Mouse (Mus musculus): Measurements from ENCODE around the gene Pdzd9. TPM values are rescaled to one million over a fixed set of nuclear protein-coding genes. Genes with fewer than 3 reads are reported as not detected.
A peak's percentile ranks its signal among the peaks of the same experiment; 100 is the strongest.

The Pdzd9 gene
- polyA plus RNA-seq, 1 experiment, result 0.95 TPM

DNA sequence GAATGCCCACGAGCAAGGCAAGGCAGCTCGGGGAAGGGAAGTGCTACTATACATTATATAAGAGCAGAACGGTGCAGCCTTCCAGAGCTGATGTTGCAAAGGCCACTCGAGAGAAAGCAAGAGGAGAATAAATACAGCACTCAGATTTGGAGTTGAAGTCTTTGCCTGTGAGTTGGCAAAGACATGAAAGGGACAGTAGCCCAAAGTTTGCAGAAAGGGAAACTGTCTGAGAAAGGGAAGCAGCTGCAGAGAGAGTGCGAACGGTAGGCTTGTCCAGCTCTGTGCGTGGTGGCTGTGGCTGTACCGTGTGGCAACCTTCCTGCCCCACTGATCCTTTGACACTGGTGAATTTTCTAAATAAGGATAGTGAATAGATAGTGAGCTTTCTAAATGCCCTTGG is 8.9 kb upstream of the Pdzd9 start:
- peak overlapping the region; percentile 16; the same call in 1 of the 2 replicates for H3K4me3 ChIP-seq (ENCODE audit: insufficient read depth, low read depth, low read length)
- no peak overlapping the region for H3K27ac ChIP-seq (replicated peaks; ENCODE audit: low read depth, low read length)
- H3K4me1 ChIP-seq (ENCODE audit: control insufficient read depth, insufficient read depth, insufficient read length, low read length), result peaks cover 12% of the 10 kb centered on the region

DNA sequence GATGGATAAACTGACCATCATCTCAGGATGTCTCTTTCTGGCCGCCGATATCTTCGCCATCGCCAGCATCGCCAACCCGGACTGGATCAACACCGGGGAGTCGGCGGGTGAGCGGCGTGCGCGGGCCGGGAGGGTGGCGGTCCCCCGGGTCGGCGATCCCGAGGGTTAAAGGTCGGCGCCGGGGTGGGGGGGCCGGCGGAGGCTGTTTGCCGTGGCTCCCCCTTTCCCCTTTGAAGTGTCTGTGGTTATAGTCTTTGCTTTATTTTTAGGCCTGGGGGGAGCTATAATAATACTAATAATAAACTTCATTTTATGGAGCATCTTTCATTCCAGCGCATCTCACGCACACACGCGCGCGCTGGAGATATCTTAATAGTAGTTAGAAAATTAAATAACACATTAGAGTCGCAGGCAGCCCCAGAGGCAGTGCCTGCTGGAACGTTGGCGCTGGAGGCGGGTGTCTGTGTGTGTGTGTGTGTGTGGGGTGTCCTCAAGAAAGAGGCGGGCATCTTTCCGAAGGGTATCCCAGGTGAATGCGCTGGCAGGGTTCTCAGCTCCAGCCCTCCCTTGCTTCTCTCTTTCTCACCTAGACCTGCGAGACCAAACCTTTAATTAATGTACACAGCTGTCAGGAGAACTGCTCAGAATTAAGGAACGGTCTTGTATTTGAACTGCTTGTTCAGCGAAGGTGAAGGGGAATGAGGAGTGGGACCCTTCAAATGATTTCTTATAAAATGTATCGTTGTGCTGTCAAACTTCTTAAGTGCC is 7.8 kb upstream of the Pdzd9 start:
- Histone ChIP-seq H3K4me3 (ENCODE audit: insufficient read depth, low read depth, low read length) (peak overlapping the region; percentile 100), H3K27ac (replicated peaks; ENCODE audit: low read depth, low read length) (peak overlapping the region; percentile 21; the same call in 1 of the 2 replicates), H3K4me1 (ENCODE audit: control insufficient read depth, insufficient read depth, insufficient read length, low read length) (peaks cover 12% of the 10 kb centered on the region)

DNA sequence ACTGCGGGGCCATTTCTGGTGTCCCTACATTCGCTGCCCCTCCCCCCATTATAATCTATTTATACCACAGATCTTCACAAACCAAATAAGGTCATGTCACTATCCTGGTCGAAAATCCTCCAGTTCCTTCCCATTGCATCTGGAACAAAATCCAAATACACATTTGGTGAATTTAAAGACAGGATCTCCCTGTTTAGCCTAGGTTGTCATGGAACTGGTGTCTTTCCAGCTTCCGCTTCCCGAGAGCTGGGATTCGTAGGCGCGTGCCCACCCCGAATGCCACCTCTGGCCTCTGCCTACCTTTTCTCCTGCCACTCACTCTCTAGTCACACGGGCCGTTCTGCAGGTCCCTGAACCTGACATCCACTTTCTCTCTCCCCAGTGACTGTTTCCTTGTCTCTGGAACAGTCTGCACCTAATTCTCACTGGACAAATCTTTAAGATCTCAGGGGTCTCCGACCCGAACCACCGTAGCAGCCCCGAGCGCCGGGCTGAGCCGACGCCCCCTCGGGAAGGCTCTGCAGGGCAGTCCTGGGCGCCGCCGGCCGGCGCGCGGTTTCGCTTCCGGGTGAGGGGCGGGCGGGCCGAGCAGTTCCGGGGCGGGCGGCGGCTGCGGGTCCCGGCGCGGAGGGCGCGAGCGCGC is 7.0 kb upstream of the Pdzd9 start, which contains the start of gene Mosmo:
Gene Mosmo (plus strand): TSS at position 618 of the 643 bp plus-strand sequence.
- Histone ChIP-seq H3K4me3 (ENCODE audit: insufficient read depth, low read depth, low read length) (peak within 1 kb of the TSS; percentile 100), H3K27ac (replicated peaks; ENCODE audit: low read depth, low read length) (peak within 1 kb of the TSS; percentile 82), H3K4me1 (ENCODE audit: control insufficient read depth, insufficient read depth, insufficient read length, low read length) (peaks cover 12% of the 10 kb centered on the region)

DNA sequence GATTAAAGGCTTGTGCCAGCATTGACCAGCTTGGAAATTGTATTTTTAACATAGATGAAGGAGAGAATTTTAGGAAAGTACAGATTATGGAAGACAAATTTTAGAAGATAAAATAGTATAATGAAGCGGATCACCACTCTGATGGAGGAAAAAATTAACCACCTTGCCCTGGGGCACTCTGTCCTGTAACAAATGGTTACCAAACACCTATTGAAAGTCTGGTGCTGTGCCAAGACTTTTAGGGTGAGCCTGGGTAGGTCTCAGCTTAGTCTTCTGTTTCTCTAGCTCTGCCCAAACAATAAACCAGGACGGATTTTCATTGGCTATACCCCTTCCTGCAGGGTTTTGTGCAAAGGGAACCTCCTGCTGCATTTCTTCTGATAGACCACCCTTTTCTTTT is 1.1 kb upstream of the Pdzd9 start:
- Histone ChIP-seq H3K4me3 (ENCODE audit: insufficient read depth, low read depth, low read length) (no peak overlapping the region), H3K27ac (replicated peaks; ENCODE audit: low read depth, low read length) (no peak overlapping the region), H3K4me1 (ENCODE audit: control insufficient read depth, insufficient read depth, insufficient read length, low read length) (no peaks in the 10 kb centered on the region)

DNA sequence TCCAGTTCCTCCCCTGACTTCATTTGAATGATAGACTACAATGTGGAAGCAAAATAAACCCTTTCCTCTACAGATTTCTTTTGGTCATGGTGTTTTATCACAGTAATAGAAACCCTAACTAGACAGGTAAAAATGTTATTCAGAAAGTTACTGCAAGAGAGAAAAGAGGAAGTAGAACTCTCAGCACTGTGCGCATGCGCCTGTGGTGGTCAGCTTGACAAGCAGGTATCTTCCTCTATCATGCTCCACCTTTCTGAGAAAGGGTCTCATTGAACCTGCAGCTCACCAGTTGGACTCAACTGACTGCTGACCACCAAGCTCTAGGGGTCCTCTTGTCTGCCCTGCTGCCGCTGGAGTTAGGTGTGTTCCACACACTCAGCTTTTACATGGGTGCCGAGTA is 8.1 kb downstream of the Pdzd9 start:
- Histone ChIP-seq H3K27ac (replicated peaks; ENCODE audit: low read depth, low read length) (no peak overlapping the region), H3K4me3 (ENCODE audit: insufficient read depth, low read depth, low read length) (no peak overlapping the region), H3K4me1 (ENCODE audit: control insufficient read depth, insufficient read depth, insufficient read length, low read length) (no peaks in the 10 kb centered on the region)

DNA sequence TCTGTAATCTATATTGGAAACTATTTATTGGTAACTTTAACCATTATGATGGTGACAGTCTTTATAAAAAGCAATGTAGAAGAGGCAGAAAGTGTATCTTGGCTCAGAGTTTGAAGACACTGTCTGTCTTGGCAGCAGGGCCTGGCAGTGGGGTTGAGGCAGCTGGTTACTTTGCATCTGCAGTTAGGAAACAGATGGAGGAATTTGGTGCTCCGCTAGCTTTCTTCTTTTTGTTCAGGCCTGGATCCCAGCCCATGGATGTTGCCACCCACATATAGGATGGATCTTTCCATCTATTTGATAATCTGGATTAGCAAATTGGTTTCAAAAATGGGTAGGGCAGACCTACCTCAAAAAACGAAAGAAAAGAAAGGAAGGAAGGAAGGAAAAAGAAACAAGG is 22.3 kb downstream of the Pdzd9 start:
- Histone ChIP-seq H3K27ac (replicated peaks; ENCODE audit: low read depth, low read length) (no peak overlapping the region), H3K4me3 (ENCODE audit: insufficient read depth, low read depth, low read length) (no peak overlapping the region), H3K4me1 (ENCODE audit: control insufficient read depth, insufficient read depth, insufficient read length, low read length) (no peaks in the 10 kb centered on the region)

DNA sequence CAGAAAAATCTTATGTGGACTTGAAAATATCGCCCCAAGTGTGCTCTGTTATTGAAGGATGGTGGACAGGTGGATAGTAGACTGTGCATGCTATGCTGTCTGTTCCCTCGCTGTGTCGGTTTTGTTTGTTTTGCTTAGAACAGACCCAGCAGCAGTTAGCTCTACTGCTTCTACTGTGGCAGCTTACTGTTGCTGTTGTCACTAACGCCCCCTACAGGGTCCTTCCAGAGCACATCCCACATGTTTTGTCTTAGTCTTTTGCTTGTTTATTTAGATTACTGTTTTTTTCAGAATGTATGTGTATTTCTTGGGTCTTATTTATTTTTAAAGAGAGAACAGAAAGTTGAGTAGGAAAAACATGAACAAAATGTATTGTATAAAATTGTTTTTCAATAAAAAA is 26.9 kb downstream of the Pdzd9 start:
- no peak overlapping the region for H3K27ac ChIP-seq (replicated peaks; ENCODE audit: low read depth, low read length)
- no peak overlapping the region for H3K4me3 ChIP-seq (ENCODE audit: insufficient read depth, low read depth, low read length)
- no peaks in the 10 kb centered on the region for H3K4me1 ChIP-seq (ENCODE audit: control insufficient read depth, insufficient read depth, insufficient read length, low read length)

DNA sequence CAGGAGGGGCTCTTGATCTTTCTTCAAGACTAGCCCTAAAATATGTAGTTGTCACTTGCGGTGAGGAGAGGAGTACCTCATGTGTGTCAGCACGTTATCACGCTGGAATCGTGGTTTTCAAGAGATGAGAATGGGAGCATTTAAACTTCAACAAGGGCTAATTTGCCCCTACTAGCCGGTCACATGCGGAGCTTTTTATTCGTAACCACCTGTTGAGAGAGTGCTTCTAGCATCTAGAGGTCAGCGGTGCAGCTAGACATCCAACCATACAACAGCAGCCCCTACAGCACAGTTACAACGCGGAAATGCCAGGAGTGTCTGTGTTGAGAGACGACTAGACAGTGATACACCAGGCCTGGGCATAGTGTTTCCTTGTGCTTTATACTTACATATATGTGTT is 34.3 kb downstream of the Pdzd9 start:
- Histone ChIP-seq H3K4me3 (ENCODE audit: insufficient read depth, low read depth, low read length) (peak overlapping the region; percentile 96), H3K27ac (replicated peaks; ENCODE audit: low read depth, low read length) (peak overlapping the region; percentile 98), H3K4me1 (ENCODE audit: control insufficient read depth, insufficient read depth, insufficient read length, low read length) (peaks cover 5% of the 10 kb centered on the region; the same call in 1 of the 2 replicates)

DNA sequence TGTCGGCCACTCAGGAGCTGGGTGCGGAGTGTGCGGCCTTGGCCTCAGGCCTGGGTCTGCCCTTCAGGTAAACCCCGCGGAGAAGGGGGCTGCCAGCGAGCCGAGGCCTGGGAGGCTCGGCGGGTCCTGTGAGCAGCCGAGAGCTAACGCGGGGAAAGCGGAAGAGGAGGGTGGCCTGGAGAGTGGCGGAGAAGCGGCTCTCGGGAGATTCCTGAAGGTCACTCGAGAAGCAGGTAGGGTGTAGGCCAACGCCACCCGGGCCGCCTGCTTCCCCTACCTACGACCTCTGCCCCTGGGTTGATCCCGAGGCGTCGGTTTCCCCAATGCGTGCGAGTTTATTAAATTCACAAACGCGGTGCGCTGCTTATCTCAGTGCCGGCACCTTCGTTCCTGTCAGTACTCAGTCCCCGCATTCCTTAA is 34.8 kb downstream of the Pdzd9 start:
- peak overlapping the region; percentile 96 for H3K4me3 ChIP-seq (ENCODE audit: insufficient read depth, low read depth, low read length)
- peak overlapping the region; percentile 98 for H3K27ac ChIP-seq (replicated peaks; ENCODE audit: low read depth, low read length)
- peaks cover 5% of the 10 kb centered on the region; the same call in 1 of the 2 replicates for H3K4me1 ChIP-seq (ENCODE audit: control insufficient read depth, insufficient read depth, insufficient read length, low read length)

DNA sequence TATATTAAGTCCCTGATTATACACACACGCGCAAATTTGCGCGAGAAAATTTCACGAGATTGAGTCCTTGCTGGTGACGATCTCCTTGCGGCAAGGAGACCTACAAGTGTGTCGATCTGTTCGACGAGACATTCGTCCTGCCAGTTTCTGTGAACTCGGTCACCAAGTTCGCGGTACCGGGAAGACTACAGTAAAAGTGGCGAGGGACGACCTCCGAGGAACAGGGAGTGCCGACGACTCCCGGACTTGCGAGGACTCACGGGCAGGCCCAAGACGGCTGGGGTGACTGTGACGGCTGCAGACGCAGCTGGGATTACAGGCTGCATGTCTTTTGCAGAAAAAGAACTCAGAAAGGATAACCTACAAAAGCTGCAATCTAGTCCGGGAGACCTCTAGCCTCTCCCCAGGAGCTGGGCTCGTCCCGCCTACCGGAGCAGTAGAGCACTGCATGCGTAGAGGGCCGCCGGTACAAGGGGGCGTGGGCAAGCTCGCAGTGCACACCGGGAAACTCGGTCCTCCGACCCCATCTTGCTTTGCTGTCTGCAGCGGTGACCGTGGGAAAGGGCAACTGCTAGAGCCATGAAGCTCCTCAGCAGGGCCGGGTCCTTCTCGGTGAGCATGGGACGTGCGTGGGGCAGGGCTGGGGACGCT is 35.3 kb downstream of the Pdzd9 start, which contains the start of gene Uqcrc2:
Gene Uqcrc2 (plus strand): TSS at position 466 of the 651 bp plus-strand sequence.
- Histone ChIP-seq H3K4me1 (ENCODE audit: control insufficient read depth, insufficient read depth, insufficient read length, low read length) (peaks cover 5% of the 10 kb centered on the region; the same call in 1 of the 2 replicates), H3K27ac (replicated peaks; ENCODE audit: low read depth, low read length) (peak within 1 kb of the TSS; percentile 98), H3K4me3 (ENCODE audit: insufficient read depth, low read depth, low read length) (peak within 1 kb of the TSS; percentile 96)

DNA sequence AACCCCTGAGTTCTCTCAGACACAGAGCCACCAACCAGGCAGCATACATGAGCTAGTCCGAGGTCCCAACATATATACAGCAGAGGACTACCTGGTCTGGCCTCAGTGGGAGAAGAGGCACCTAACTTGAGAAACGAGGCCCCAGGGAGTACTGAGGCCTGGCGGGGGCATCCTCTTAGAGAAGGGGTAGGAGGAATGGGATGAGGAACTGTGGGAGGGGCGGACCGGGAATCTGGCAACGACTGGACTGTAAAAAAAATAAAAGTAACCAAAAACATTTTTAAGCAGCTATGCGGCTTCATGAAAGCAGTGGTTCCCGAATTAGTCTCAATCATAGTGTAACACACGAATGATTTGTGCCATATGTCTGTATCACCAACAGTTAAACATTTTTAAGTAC is 35.8 kb downstream of the Pdzd9 start:
- Histone ChIP-seq H3K27ac (replicated peaks; ENCODE audit: low read depth, low read length) (peak overlapping the region; percentile 82), H3K4me1 (ENCODE audit: control insufficient read depth, insufficient read depth, insufficient read length, low read length) (peaks cover 5% of the 10 kb centered on the region; the same call in 1 of the 2 replicates), H3K4me3 (ENCODE audit: insufficient read depth, low read depth, low read length) (peak overlapping the region; percentile 96)

DNA sequence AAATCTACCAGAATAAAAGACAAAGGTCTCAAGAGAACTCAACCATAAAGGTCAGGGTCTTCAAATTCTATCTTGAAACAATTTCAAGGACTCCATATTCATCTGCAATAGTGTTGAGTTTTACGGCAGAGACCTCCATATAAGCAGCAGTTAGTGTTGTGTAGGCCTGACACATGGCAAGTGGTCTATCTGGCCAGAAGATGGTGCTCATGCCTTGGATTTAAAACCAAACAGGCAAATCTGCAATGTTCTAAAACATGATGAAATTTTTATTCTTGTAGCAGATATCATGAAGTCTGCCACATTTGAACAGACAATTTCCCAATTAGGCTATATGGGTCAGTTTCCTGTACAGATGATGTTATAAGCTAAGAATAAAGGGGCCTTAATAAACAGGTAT is 37.6 kb downstream of the Pdzd9 start:
- no peak overlapping the region for H3K4me3 ChIP-seq (ENCODE audit: insufficient read depth, low read depth, low read length)
- peaks cover 5% of the 10 kb centered on the region; the same call in 1 of the 2 replicates for H3K4me1 ChIP-seq (ENCODE audit: control insufficient read depth, insufficient read depth, insufficient read length, low read length)
- no peak overlapping the region for H3K27ac ChIP-seq (replicated peaks; ENCODE audit: low read depth, low read length)

DNA sequence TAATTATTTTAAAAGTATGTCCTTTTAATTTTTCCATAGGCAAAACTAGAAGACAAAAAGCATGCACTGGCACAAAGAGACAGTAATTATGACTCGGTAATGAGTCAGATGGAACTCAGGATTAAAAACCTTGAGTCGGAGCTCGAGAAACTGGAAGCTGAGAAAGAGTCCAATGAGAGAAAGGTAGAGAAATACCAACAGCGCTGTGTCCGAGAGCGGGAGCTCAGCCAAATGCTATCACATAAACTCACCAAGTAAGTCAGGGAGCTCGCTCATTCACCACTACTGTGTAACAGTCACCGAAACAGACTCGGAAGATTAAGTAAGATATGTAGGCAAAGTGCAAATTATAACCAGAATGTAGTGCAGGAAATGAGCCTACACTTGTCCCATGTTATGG is 49.3 kb downstream of the Pdzd9 start:
- Histone ChIP-seq H3K4me1 (ENCODE audit: control insufficient read depth, insufficient read depth, insufficient read length, low read length) (no peaks in the 10 kb centered on the region), H3K4me3 (ENCODE audit: insufficient read depth, low read depth, low read length) (no peak overlapping the region), H3K27ac (replicated peaks; ENCODE audit: low read depth, low read length) (no peak overlapping the region)

DNA sequence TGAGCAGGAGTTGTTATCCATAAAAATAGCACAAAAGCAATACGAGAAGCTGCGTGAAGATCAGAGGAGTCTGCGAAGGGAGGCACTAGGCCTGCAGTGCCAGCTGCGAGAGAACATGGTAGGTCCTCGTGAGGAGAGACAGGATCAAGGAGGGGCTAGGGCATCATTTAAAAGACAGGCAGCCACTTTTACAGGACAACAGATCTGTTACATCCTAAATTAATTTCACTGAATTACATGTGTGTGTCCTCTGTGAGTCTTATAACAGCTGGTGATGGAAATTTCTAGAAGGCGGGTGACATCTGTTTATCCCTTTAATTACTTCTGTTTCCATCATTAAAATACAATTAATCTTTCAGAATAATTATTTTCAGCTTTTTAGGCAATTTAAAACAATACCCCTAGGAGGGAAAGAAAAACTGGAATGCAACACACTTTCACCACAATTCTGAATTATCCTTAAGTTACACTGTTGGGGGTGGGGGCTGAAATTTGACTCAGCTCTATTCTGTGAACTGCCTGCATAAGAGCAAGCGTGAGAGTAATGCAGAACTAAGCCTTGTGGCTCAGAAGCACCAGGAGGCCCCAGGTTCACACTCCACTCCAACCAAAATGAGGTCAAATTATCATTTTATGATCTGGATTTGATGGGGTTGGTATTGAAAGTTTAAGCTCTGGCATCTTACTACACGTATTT is 49.9 kb downstream of the Pdzd9 start:
- Histone ChIP-seq H3K4me3 (ENCODE audit: insufficient read depth, low read depth, low read length) (no peak overlapping the region), H3K27ac (replicated peaks; ENCODE audit: low read depth, low read length) (no peak overlapping the region), H3K4me1 (ENCODE audit: control insufficient read depth, insufficient read depth, insufficient read length, low read length) (no peaks in the 10 kb centered on the region)
